Mouse (Mus musculus) hindbrain, embryonic 13.5 days (tissue): ENCODE data around the gene Grasp. TPM values are rescaled to one million over a fixed set of nuclear protein-coding genes. Genes with fewer than 3 reads are reported as not detected.

Experiments
- ATAC-seq: fragments of 200-750 bp; cut with Nextera tagmentation; 2 replicates; pipeline ENCODE4 v1.8.0; 2017; ENCODE audit warnings: moderate TSS enrichment; ENCODE audit not compliant: low FRiP score
- H3K27ac ChIP-seq: fragments of 300-500 bp; sonication (generic); 2 replicates; pipeline ENCODE4 v1.5.1; 2015; ENCODE audit warnings: inconsistent platforms, mild to moderate bottlenecking, moderate library complexity
- H3K27me3 ChIP-seq: fragments of 300-500 bp; sonication (generic); 2 replicates; pipeline ENCODE4 v1.6.1; 2015; ENCODE audit warnings: mild to moderate bottlenecking, inconsistent platforms
- H3K36me3 ChIP-seq: fragments of 300-500 bp; sonication (generic); 2 replicates; pipeline ENCODE4 v1.6.1; 2015; ENCODE audit warnings: mild to moderate bottlenecking, inconsistent platforms
- H3K4me1 ChIP-seq: fragments of 300-500 bp; sonication (generic); replicated peaks from 2 replicates; pipeline ENCODE4 v1.6.1; 2015; ENCODE audit warnings: inconsistent platforms
- H3K4me2 ChIP-seq: fragments of 300-500 bp; sonication (generic); 2 replicates; pipeline ENCODE4 v1.6.1; 2015; ENCODE audit warnings: inconsistent platforms, mild to moderate bottlenecking, moderate library complexity
- H3K4me3 ChIP-seq: fragments of 300-500 bp; sonication (generic); 2 replicates; pipeline ENCODE4 v1.5.1; 2015; ENCODE audit warnings: mild to moderate bottlenecking, inconsistent platforms
- H3K9ac ChIP-seq: fragments of 300-500 bp; sonication (generic); 2 replicates; pipeline ENCODE4 v1.6.1; 2015; ENCODE audit warnings: mild to moderate bottlenecking, inconsistent platforms
- H3K9me3 ChIP-seq: fragments of 300-500 bp; sonication (generic); 2 replicates; pipeline ENCODE4 v1.6.1; 2016; ENCODE audit warnings: inconsistent platforms
- WGBS: fragments of 180-500 bp; shearing (Covaris S2); methylation state at CpG from one replicate; pipeline ENCODE4 v1.1.7; 2015; 5-methylcytosine and 5-hydroxymethylcytosine counted together
- polyA plus RNA-seq: library from polyadenylated mRNA; unstranded; fragments of >200 nt; fragmentation: Nextera tagmentation; extraction: Ambion mirVana; gene quantifications from 2 replicates; pipeline ENCODE4 v1.2.1, GENCODE M21; 2015

Grasp gene
- polyA plus RNA-seq, 1 experiment from 2014 or later = 1.8 TPM

- 18% methylated on average over 8 of the region's 8 CpGs for WGBS
- no peak overlapping the region for H3K9ac ChIP-seq
These were observed 18.7 kb downstream of the Grasp start for GRCm38 (mm10) chr15:101242645-101243044.

DNA sequence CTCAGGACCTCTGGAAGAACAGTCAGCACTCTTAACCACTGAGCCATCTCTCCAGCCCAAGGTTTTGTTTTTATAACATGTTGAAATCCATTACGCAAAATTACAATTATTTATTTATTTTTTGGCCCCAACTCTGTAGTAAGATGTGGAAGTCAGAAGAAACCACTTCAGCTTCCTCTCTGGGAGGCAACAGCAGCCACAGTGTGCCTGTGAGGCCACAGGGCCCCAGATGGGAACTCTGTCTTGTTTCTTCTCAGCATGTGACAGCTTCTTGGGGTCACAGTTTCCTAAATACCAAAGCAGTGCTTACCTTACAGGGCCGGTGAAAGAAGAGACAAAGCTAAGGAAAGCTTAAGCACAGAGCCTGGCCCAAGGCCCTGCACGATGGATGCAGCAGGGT lies 20.0 kb downstream of the Grasp start:
- Histone ChIP-seq H3K4me1 (peaks cover 23% of the 10 kb centered on the region), H3K4me2 (no peak overlapping the region), H3K27me3 (peaks cover 12% of the 10 kb centered on the region; the same call in 1 of the 2 replicates), H3K4me3 (no peak overlapping the region), H3K27ac (no peak overlapping the region), H3K9ac (no peak overlapping the region), H3K9me3 (no peaks in the 10 kb centered on the region), H3K36me3 (no peaks in the 10 kb centered on the region)
- WGBS = 70% methylated on average over 3 of the region's 3 CpGs
- no peak for ATAC-seq

More at GRCm38 (mm10) chr15:101242645-101243044, 18.7 kb downstream of the Grasp start:
- Histone ChIP-seq H3K4me3 (no peak overlapping the region), H3K4me2 (no peak overlapping the region), H3K9me3 (no peaks in the 10 kb centered on the region), H3K27ac (no peak overlapping the region), H3K27me3 (peaks cover 24% of the 10 kb centered on the region), H3K4me1 (peaks cover 28% of the 10 kb centered on the region), H3K36me3 (no peaks in the 10 kb centered on the region)
- no peak for ATAC-seq

DNA sequence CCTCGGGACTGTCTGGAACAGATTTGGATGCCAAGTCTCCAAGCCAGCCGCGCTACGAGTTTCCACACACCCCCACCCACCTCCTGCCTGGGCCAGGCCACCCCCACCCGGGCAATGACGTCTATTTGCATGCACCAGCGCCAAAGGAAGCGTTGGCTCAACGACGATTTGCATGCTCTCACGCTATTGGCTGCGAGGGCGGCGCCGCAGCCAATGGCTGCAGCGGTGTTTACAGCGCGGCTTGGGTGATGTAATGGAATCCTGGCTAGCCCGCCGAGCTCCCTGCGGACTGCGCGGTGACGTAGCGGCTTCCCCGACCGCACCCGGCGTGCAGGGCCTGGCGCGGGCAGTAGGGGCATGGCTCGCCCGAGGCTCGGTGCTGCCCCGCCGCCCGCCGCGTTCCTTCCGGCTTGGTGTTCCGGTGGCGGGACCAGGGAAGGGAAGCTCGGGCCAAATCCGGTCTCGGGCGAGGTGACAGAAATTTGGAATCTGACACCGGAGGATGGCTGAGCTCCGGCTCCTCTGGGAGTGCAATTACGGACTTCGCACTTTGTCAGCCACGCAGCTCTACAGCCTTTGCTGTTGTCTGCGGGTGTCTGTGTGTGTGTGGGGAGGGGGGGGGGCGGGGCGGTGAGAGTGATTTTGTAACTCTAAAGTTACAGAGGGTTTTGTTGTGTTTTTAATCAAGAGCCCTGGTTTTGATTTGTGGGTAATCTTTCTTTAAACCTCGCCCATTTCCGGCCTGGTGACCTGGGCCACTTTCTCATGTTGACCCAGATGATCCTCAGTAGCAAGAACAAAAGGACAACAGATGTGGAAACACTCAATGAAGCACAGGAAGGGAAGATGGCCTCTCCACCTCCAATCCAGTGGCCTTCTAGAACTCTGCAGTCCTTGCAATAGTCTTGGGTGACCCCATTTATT lies 22.5 kb downstream of the Grasp start:
- 2% methylated on average over 56 of the region's 56 CpGs for WGBS
- Histone ChIP-seq H3K4me3 (peak overlapping the region; percentile 49), H3K27ac (peak overlapping the region; percentile 85), H3K27me3 (0 out of 2 replicates have a peak, but pooled peaks cover 10% of the 10 kb centered on the region), H3K4me2 (peak overlapping the region; percentile 69), H3K9me3 (no peaks in the 10 kb centered on the region), H3K9ac (peak overlapping the region; percentile 73), H3K4me1 (peaks cover 16% of the 10 kb centered on the region), H3K36me3 (no peaks in the 10 kb centered on the region)
- peak; percentile 98 for ATAC-seq

DNA sequence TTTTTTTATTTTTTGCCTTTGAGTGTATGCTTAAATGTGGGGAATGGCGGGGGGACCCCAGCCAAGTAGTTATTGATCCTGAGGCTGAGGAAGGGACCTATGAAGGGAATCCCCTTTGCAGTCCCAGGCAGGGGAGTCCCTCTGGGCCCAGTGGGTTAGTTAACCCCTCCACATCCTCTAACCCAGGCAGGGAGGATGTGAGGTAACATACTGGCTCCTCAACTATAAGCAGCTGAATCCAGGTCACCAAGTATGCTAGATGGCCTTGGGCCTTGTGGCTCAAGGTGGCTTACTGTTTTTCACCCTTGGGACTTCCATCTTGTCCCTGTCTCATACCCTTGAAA lies 23.1 kb downstream of the Grasp start:
- no peak for ATAC-seq
- peak overlapping the region; percentile 69 for H3K4me2 ChIP-seq
- 85% methylated on average over 1 of the region's 1 CpGs for WGBS
- H3K9ac ChIP-seq = peak overlapping the region; percentile 73
- peaks cover 16% of the 10 kb centered on the region for H3K4me1 ChIP-seq
- peaks cover 4% of the 10 kb centered on the region; the same call in 1 of the 2 replicates for H3K27me3 ChIP-seq
- H3K36me3 ChIP-seq = no peaks in the 10 kb centered on the region
- peak overlapping the region; percentile 49; the same call in 1 of the 2 replicates for H3K4me3 ChIP-seq
- H3K9me3 ChIP-seq = no peaks in the 10 kb centered on the region
- peak overlapping the region; percentile 85; the same call in 1 of the 2 replicates for H3K27ac ChIP-seq

GRCm38 (mm10) chr15:101248029-101248710 lies 24.2 kb downstream of the Grasp start:
- Histone ChIP-seq H3K4me2 (no peak overlapping the region), H3K36me3 (no peaks in the 10 kb centered on the region), H3K27ac (no peak overlapping the region), H3K9ac (no peak overlapping the region; the same call in 1 of the 2 replicates), H3K4me1 (peaks cover 13% of the 10 kb centered on the region), H3K4me3 (no peak overlapping the region), H3K9me3 (no peaks in the 10 kb centered on the region), H3K27me3 (peaks cover 14% of the 10 kb centered on the region; the same call in 1 of the 2 replicates)
- WGBS = 58% methylated on average over 5 of the region's 5 CpGs
- no peak for ATAC-seq

GRCm38 (mm10) chr15:101250220-101250800 lies 26.3 kb downstream of the Grasp start:
- no peak overlapping the region for H3K4me3 ChIP-seq
- H3K27me3 ChIP-seq = peaks cover 16% of the 10 kb centered on the region; the same call in 1 of the 2 replicates
- H3K9me3 ChIP-seq = no peaks in the 10 kb centered on the region
- 82% methylated on average over 9 of the region's 9 CpGs for WGBS
- H3K36me3 ChIP-seq = no peaks in the 10 kb centered on the region
- H3K4me2 ChIP-seq = no peak overlapping the region
- ATAC-seq = no peak
- no peak overlapping the region for H3K9ac ChIP-seq
- H3K27ac ChIP-seq = no peak overlapping the region
- peaks cover 25% of the 10 kb centered on the region for H3K4me1 ChIP-seq

GRCm38 (mm10) chr15:101251930-101252329 lies 27.9 kb downstream of the Grasp start:
- Histone ChIP-seq H3K4me2 (no peak overlapping the region), H3K27me3 (peaks cover 22% of the 10 kb centered on the region; the same call in 1 of the 2 replicates), H3K9me3 (no peaks in the 10 kb centered on the region), H3K9ac (no peak overlapping the region), H3K4me3 (no peak overlapping the region), H3K27ac (no peak overlapping the region), H3K4me1 (peaks cover 17% of the 10 kb centered on the region), H3K36me3 (no peaks in the 10 kb centered on the region)
- WGBS = 97% methylated on average over 5 of the region's 5 CpGs
- no peak for ATAC-seq

DNA sequence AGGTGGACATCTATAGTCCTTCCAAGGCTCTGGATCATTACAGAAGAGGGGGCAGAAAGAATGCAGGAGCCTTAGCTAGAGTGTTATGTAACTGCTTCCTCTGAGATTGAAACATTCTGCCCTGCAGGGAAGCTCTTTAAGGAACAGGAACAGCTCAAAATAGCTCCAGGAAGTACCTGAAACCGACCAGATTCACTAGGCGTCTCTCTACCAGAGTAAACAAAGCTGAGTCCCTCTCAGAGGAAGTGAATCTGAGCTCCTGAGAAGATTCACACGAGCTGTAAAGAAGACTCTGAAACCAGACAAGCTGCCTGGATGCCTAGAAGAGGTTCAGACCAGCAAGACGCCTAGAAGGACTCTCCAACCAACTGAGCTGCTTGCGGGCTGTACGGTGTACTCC lies 28.6 kb downstream of the Grasp start:
- no peak overlapping the region for H3K4me2 ChIP-seq
- H3K4me3 ChIP-seq = no peak overlapping the region
- H3K27ac ChIP-seq = no peak overlapping the region
- ATAC-seq = no peak
- no peaks in the 10 kb centered on the region for H3K9me3 ChIP-seq
- WGBS = 88% methylated on average over 6 of the region's 6 CpGs
- peaks cover 22% of the 10 kb centered on the region; the same call in 1 of the 2 replicates for H3K27me3 ChIP-seq
- H3K4me1 ChIP-seq = peaks cover 12% of the 10 kb centered on the region
- no peaks in the 10 kb centered on the region for H3K36me3 ChIP-seq
- H3K9ac ChIP-seq = no peak overlapping the region

GRCm38 (mm10) chr15:101253563-101253885 lies 29.5 kb downstream of the Grasp start:
- Histone ChIP-seq H3K27me3 (peaks cover 22% of the 10 kb centered on the region; the same call in 1 of the 2 replicates), H3K4me1 (peaks cover 12% of the 10 kb centered on the region), H3K4me2 (peak overlapping the region; percentile 76), H3K36me3 (no peaks in the 10 kb centered on the region), H3K27ac (peak overlapping the region; percentile 63; the same call in 1 of the 2 replicates), H3K9me3 (no peaks in the 10 kb centered on the region), H3K9ac (peak overlapping the region; percentile 88), H3K4me3 (peak overlapping the region; percentile 58)
- ATAC-seq = 0 out of 2 replicates have a peak, but pooled peaks have one; percentile 4
- WGBS = 40% methylated on average over 3 of the region's 3 CpGs

DNA sequence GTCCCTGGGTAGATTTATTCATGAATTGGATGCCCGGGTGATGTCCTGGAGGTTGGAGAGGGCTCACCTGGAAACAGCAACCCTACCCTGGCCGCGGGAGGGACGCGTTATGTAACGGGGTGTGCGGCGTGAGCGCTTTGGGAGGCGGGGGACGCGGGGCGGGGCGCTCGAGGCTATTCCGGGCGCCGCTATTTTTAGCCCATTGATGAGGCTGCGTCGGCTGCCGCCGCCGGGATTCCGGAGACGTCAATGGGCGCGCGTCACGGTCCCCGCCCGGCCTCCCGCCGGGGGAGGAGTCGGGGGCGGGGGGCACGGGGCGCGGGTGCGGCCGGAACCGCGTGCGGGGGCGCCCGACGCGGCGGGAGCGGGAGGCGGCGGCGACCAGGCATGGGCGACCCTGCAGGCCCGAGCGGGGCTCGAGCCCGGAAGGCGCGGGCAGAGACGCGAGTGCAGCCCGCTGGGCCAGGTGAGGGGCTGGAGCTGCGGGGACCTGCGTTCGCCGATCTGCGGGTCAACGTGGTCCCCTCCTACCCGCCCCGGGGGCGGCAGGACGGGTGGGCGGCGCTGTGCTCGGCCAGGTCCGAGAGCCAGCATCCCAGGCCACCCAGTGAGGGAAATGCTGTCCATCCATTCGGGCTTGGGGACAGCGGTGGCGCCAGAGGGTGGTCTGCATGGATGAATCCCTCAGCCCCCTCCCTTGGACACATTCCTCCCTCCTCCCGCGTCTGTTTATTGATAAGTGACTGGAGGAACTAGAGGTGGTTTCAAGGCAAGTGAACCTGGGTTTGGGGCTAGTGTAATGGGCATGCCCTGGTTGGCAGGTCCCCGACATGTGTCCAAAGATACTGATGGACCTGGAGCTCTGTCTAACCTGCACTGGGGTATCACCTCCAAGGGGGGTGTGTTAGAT lies 30.2 kb downstream of the Grasp start, which contains the start of gene Nr4a1:
Nr4a1 (plus strand) TSS at position 384 of the 910 bp plus-strand sequence.
- Histone ChIP-seq H3K4me1 (peaks cover 12% of the 10 kb centered on the region), H3K4me2 (peak within 1 kb of the TSS; percentile 76), H3K4me3 (peak within 1 kb of the TSS; percentile 58), H3K36me3 (no peaks in the 10 kb centered on the region), H3K27me3 (peaks cover 22% of the 10 kb centered on the region; the same call in 1 of the 2 replicates), H3K27ac (peak within 1 kb of the TSS; percentile 63), H3K9ac (peak within 1 kb of the TSS; percentile 88), H3K9me3 (no peaks in the 10 kb centered on the region)
- ATAC-seq = peak; percentile 75
- WGBS = 1% methylated on average over 77 of the region's 82 CpGs

DNA sequence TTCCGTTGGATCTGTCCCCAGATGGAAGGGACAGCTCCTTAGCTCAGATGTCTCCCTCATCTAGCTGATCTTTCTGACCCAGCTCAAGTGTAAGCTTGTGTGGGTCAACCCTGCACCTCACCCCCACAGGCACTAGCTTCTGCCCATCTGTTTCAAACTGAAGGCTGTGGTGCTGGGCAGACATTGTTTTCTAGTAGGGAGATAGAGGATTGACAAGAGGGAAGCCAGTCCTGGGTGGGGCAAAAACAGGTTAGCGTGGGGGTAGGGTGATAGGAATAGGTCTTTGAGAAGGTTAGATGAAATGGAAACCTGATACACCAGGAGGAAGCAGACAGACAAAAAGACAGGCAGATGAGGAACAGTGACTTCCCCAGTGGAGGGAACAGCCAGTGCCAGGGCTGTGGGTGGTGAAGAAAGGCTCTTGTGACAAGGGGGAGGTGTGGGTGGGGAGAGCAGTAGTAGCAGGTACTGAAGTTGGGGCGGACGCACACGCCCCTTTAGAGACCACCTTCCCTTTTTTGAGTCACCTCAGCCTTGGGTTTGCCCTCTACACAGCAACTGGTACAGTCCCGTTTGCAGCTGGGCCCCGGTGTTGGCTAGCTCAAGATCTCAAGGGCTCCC lies 32.0 kb downstream of the Grasp start:
- H3K9ac ChIP-seq = no peak overlapping the region
- no peak overlapping the region for H3K27ac ChIP-seq
- H3K4me2 ChIP-seq = no peak overlapping the region
- H3K9me3 ChIP-seq = no peaks in the 10 kb centered on the region
- H3K36me3 ChIP-seq = no peaks in the 10 kb centered on the region
- H3K27me3 ChIP-seq = peaks cover 22% of the 10 kb centered on the region; the same call in 1 of the 2 replicates
- 89% methylated on average over 7 of the region's 7 CpGs for WGBS
- ATAC-seq = no peak
- H3K4me1 ChIP-seq = peaks cover 20% of the 10 kb centered on the region
- H3K4me3 ChIP-seq = no peak overlapping the region
